Mouse (Mus musculus) gastrocnemius, postnatal 14 days (tissue): ENCODE measurements around the gene Ephb1. TPM values are rescaled to one million over a fixed set of nuclear protein-coding genes. Genes with fewer than 3 reads are reported as not detected.

ENCODE experiments used
- DNase-seq: peaks from one replicate; pipeline ENCODE4 v3.0.0; 2021; ENCODE audit warnings: mixed read lengths
- intact Hi-C: fragments of 180-260 bp; cut with DNase I; formaldehyde crosslinking; loops from one replicate; pipeline ENCODE4 v1.15.1; 2025; ENCODE audit warnings: low total_unique reads
- total RNA-seq, 2 experiments: library from RNA; stranded (reverse); gene quantifications; 2 replicates each; pipeline ENCODE4 v1.2.3; 2021

The Ephb1 gene
- total RNA-seq, 2 experiments from 2014 or later = 2.6 to 3.4 TPM

- peak; percentile 21 for DNase-seq
- intact Hi-C loops = no loop called here
These were observed 87.0 kb downstream of the Ephb1 start for GRCm38 (mm10) chr9:102267311-102268027.

- no peak for DNase-seq
- intact Hi-C loops = no loop called here
These were observed 90.7 kb downstream of the Ephb1 start for GRCm38 (mm10) chr9:102263760-102264159.

DNA sequence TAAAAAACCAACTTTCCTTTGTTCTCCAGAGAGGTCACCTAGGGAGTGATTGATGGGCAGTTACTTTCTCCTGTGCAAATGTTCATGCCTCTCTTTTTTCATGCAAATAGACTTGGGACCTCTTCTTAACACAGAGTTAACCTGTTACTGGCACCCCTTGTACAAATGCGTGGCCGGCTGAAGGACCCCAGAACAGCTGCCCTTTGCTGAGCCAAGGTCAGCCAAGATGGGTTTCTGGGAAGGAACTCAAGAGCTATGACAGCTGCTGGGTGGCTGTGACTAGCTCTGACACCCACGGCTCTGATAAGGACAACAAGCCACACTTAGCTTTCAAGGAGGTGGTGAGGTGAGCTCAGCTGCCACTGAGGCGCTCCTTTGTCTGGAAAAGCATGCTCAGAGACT is 92.4 kb downstream of the Ephb1 start:
- intact Hi-C loops = no loop called here
- no peak for DNase-seq

GRCm38 (mm10) chr9:102261511-102261910 is 93.0 kb downstream of the Ephb1 start:
- intact Hi-C loops = no loop called here
- DNase-seq = no peak

GRCm38 (mm10) chr9:102256407-102256806 is 98.1 kb downstream of the Ephb1 start:
- DNase-seq = no peak
- intact Hi-C loops = no loop called here

GRCm38 (mm10) chr9:102255803-102256202 is 98.7 kb downstream of the Ephb1 start:
- DNase-seq = no peak
- intact Hi-C loops = no loop called here

DNA sequence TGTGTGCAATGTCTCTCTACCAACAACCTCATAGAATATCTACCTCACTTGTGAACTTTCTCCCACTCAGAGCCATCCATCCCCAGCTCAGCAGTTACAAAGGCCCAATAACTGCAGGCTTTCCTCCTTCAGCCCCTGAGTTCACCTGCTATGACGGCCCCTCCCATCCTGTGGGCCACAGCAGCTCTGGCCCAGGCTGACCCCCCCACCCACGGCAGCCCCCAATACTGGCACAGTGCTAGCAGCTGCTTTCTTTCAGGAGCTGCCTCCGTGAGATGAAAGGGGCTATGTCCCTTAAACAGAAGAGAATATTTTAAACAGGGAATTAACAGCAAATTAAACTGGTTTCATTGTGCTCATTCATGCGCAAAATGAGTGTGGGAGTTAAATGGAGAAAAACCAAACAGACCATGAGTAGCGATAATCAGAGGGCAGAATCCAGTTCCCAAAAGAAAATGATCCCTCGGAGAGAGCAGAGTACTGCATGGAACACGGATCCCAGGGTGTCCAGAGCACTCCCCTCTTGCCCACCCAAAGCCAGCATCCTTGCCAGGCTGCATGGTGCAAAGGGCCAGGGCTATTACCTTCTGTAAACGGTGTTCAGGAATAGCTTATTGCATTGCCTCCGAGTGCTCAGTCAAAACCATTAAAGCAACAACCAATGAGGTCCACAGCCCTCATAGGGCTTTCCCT is 105.2 kb downstream of the Ephb1 start:
- no peak for DNase-seq
- intact Hi-C loops = no loop called here

DNA sequence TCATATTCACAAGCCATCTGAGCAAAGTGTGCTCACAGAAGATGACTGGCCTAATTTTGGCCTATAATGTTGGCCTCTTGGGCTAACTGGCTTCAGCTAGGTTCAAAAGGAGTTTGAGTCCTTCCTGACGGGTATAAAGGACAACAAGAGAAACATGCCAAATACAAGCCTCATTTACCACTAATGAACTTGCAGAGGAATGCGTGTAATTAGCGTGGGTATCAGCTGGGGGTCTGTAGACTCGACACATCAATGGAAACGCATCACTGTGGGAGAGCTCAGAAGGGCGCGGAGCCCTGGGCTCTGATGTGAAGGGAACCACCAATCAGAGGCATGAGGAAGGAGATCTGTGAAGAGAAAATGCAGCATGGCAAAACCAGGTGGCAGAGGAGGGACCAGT is 108.9 kb downstream of the Ephb1 start:
- DNase-seq = no peak
- intact Hi-C loops = no loop called here

GRCm38 (mm10) chr9:102243296-102243695 is 111.2 kb downstream of the Ephb1 start:
- intact Hi-C loops = no loop called here

GRCm38 (mm10) chr9:102241546-102241945 is 112.9 kb downstream of the Ephb1 start:
- intact Hi-C loops = no loop called here

More at GRCm38 (mm10) chr9:102243296-102243695, 111.2 kb downstream of the Ephb1 start:
- no peak for DNase-seq

GRCm38 (mm10) chr9:102240215-102240614 is 114.3 kb downstream of the Ephb1 start:
- intact Hi-C loops = no loop called here

More at GRCm38 (mm10) chr9:102241546-102241945, 112.9 kb downstream of the Ephb1 start:
- no peak for DNase-seq

GRCm38 (mm10) chr9:102235444-102235951 is 119.0 kb downstream of the Ephb1 start:
- DNase-seq = no peak
- intact Hi-C loops = no loop called here

More at GRCm38 (mm10) chr9:102240215-102240614, 114.3 kb downstream of the Ephb1 start:
- no peak for DNase-seq

DNA sequence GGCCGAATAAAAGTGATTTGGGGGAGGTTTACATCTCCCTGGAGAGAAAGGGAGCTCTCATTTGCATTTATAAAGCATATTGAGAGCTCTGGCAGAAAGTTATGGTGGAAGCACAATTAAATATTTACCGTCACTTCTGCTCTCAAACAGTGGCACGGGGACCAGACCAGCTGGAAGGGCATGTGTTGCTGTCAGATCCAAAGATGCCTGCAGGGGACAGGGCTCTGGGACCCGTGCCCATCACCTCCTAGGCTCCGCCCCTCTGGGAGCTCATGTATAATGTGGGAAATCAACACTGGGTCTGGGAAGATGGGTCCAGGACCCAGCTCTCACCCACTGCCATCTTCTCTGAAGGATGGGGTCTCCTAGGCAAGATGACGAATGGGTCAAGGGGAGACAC is 123.2 kb downstream of the Ephb1 start:
- DNase-seq = no peak
- intact Hi-C loops = no loop called here

GRCm38 (mm10) chr9:102216746-102217566 is 137.5 kb downstream of the Ephb1 start:
- no peak for DNase-seq
- intact Hi-C loops = no loop called here

DNA sequence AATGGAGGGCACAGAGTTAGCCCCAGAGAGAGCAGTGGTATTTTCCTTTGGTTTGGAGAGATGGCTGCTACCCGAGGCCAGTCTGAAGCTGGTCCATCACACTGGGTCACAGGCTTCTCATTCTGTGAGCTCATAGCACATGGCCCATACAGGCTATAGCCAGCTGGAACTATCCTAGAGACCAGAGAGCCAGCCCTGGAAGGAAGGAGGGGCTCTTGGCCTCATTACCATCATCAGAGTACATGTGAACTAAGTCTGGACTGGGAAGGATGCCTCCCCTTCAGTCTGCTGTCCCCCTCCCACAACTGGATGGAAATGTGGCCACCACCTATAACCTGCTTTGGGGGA is 142.5 kb downstream of the Ephb1 start:
- intact Hi-C loops = no loop called here
- no peak for DNase-seq

DNA sequence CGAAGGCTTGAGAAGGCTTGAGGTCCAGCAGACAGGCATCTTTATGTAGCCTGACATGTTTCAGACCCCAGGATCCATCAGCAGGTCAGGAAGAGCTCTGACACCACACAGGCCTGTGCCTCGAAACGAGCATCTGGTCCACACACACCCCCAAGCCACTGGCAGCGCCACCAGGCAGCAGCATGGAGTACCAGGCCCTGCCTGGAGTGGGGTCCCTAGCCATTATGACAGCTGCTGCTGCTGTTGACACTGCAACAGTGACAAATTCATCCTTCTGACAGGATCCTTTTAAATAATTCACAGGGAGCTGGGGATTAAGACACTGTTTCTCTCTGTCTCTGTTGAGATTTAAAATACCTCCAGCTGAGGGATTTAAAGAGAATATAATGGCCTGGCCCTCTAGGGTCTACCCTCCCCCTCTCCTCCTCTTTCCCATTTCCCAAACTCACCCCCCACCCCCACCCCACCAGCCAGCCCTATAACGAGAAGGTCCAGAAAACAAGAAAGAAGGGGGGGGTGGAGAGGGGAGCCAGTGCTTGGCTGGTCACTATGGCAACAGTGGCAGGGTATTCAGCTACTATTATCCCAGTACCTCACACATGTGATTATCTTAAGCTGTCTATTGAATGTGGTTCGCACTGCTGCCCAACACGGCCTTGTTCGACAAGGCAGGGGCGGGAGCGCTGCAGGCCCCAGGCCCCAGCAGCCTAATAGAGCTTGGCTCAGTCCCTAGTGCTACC is 143.0 kb downstream of the Ephb1 start:
- intact Hi-C loops = no loop called here
- DNase-seq = no peak

DNA sequence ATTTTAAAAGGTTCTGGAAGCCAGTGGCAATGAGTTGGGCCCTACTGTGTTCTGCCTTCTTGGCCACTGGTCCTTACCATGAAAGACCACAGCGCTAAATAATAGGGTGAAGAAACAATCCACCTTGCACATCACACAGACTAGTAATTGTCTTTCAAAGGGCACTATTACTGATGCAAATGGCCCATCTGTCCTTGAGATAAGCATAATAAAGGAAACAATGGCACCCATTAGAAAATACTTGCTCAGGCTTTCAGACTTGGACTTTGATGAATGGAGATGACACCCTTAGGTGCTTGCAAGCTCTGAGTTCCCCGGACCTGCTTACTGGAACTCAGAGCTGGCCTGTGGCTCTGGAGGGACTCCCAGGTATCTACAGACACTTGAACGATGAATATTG is 149.0 kb downstream of the Ephb1 start:
- intact Hi-C loops = no loop called here

DNA sequence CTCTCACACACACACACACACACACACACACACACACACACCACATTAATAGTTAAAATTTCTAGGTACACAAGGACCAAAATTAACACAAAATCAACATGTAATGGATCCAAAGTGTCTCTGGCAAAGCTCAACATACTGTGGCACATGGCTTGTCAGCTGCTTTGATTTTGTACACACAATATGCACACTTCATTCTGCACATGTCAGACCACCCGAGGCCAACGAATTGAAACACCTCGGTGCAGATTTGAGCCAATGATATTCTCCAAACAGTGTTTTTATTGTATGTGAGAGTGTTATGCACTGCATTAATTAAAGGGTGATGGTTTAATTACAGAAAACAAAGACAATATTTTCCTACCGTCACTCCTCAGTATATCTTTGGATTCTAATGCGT is 152.6 kb downstream of the Ephb1 start:
- intact Hi-C loops = no loop called here
- no peak for DNase-seq

More for the DNA sequence above, 149.0 kb downstream of the Ephb1 start:
- no peak for DNase-seq

GRCm38 (mm10) chr9:102196856-102197255 is 157.6 kb downstream of the Ephb1 start:
- intact Hi-C loops = no loop called here
- DNase-seq = no peak
